24 mouse cellular contexts compared by ENCODE assay signal in the genomic region with DNA sequence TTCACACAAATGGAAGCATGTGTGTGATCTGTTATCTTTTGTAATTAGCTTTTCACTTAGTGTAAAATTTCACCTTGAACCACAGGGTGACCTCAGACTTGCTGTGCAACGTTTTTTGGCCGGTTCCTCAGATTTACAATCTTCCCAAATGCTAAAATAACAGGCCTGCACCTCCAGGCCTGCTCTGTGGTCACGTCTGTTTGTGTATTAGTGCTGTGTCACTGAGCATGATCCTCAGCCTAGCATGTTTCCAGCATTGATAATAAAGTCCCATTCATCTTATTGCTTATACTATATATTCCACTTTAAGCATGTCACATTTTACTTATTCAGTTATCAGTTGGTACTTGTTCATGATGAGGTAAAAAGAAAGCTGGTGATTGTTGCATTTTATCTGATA. TPM values are rescaled to one million over a fixed set of nuclear protein-coding genes. Genes with fewer than 3 reads are reported as not detected.
DNase-seq lines count a peak whose midpoint lies in the region; ATAC-seq lines count a peak whose summit lies in the region.
"Had no signal": no experiment of that assay in that cellular context is flagged by ENCODE, and none has a peak within 500 bp of the region (broad histone marks: within the 10 kb centered on the region; RNA-seq: fewer than 3 reads in every experiment).

No protein-coding gene starts in this region.

- H3K9ac ChIP-seq in midbrain, embryonic 11.5 days (ENCODE audit: low read length): no peak overlapping the region
- no peak overlapping the region for H3K9ac ChIP-seq in midbrain, embryonic 13.5 days (replicated peaks)
- no peak overlapping the region for H3K9ac ChIP-seq in kidney, embryonic 14.5 days (ENCODE audit: low read depth, low read length)
- H3K9ac ChIP-seq: embryonic facial prominence, embryonic 12.5 days; forebrain, embryonic 12.5 days had no signal

- H3K9me3 ChIP-seq in midbrain, embryonic 11.5 days (ENCODE audit: control insufficient read depth, low read length): no peaks in the 10 kb centered on the region
- no peaks in the 10 kb centered on the region for H3K9me3 ChIP-seq in midbrain, embryonic 13.5 days
- H3K9me3 ChIP-seq in kidney, embryonic 14.5 days (ENCODE audit: control insufficient read depth, low read length): no peaks in the 10 kb centered on the region
- H3K9me3 ChIP-seq: embryonic facial prominence, embryonic 10.5 days; embryonic facial prominence, embryonic 12.5 days; forebrain, embryonic 10.5 days; forebrain, embryonic 12.5 days had no signal

- no peak overlapping the region for H3K27ac ChIP-seq in midbrain, embryonic 11.5 days (ENCODE audit: low read depth, low read length)
- H3K27ac ChIP-seq in midbrain, embryonic 13.5 days: no peak overlapping the region
- H3K27ac ChIP-seq in kidney, embryonic 14.5 days (ENCODE audit: low read depth, low read length): no peak overlapping the region
- H3K27ac ChIP-seq: embryonic facial prominence, embryonic 10.5 days; embryonic facial prominence, embryonic 12.5 days; forebrain, embryonic 10.5 days; forebrain, embryonic 12.5 days had no signal

- no peaks in the 10 kb centered on the region for H3K4me1 ChIP-seq in midbrain, embryonic 11.5 days (ENCODE audit: control insufficient read depth, insufficient read depth, low read length)
- H3K4me1 ChIP-seq in midbrain, embryonic 13.5 days (replicated peaks): 0 out of 2 replicates have a peak, but pooled peaks cover 4% of the 10 kb centered on the region
- no peaks in the 10 kb centered on the region; the same call in 1 of the 2 replicates for H3K4me1 ChIP-seq in kidney, embryonic 14.5 days (ENCODE audit: control insufficient read depth, insufficient read depth, low read length)
- H3K4me1 ChIP-seq: embryonic facial prominence, embryonic 10.5 days; embryonic facial prominence, embryonic 12.5 days; forebrain, embryonic 12.5 days had no signal

- H3K36me3 ChIP-seq in midbrain, embryonic 11.5 days (ENCODE audit: control insufficient read depth, insufficient read depth, low read length): peaks cover 6% of the 10 kb centered on the region; the same call in 1 of the 2 replicates
- peaks cover 45% of the 10 kb centered on the region for H3K36me3 ChIP-seq in midbrain, embryonic 13.5 days
- peaks cover 57% of the 10 kb centered on the region for H3K36me3 ChIP-seq in kidney, embryonic 14.5 days (ENCODE audit: control insufficient read depth, insufficient read depth, low read length)

- H3K4me3 ChIP-seq in midbrain, embryonic 11.5 days (ENCODE audit: low read depth, low read length): no peak overlapping the region
- no peak overlapping the region for H3K4me3 ChIP-seq in midbrain, embryonic 13.5 days (replicated peaks)
- H3K4me3 ChIP-seq in kidney, embryonic 14.5 days (ENCODE audit: low read length): no peak overlapping the region
- H3K4me3 ChIP-seq: embryonic facial prominence, embryonic 10.5 days; embryonic facial prominence, embryonic 12.5 days; erythroblast, embryonic 14.5 days; forebrain, embryonic 10.5 days; forebrain, embryonic 12.5 days had no signal

- 76% methylated on average over 3 of the region's 3 CpGs for WGBS in midbrain, embryonic 11.5 days
- 80% methylated on average over 3 of the region's 3 CpGs for WGBS in midbrain, embryonic 13.5 days
- WGBS in kidney, embryonic 14.5 days: 42% methylated on average over 3 of the region's 3 CpGs

- ATAC-seq in midbrain, embryonic 11.5 days (ENCODE audit: low FRiP score): no peak
- no peak for ATAC-seq in midbrain, embryonic 13.5 days
- ATAC-seq in erythroblast, adult 5-6 weeks (replicated peaks; ENCODE audit: low FRiP score, poor library complexity, severe bottlenecking): 0 out of 2 replicates have a peak, but pooled peaks have one; percentile 28
- ATAC-seq in megakaryocyte-erythroid progenitor cell, adult 5-6 weeks (replicated peaks; ENCODE audit: low FRiP score, low TSS enrichment, poor library complexity, severe bottlenecking): peak; percentile 64
- no peak for ATAC-seq in kidney, embryonic 14.5 days (ENCODE audit: low FRiP score, low TSS enrichment)
- ATAC-seq: forebrain, embryonic 14.5 days; forebrain, embryonic 16.5 days had no signal

- H3K27me3 ChIP-seq in midbrain, embryonic 11.5 days (ENCODE audit: control insufficient read depth, insufficient read depth, low read length): no peaks in the 10 kb centered on the region
- H3K27me3 ChIP-seq in midbrain, embryonic 13.5 days: no peaks in the 10 kb centered on the region
- no peaks in the 10 kb centered on the region for H3K27me3 ChIP-seq in kidney, embryonic 14.5 days (ENCODE audit: control insufficient read depth, insufficient read depth, low read length)
- H3K27me3 ChIP-seq: embryonic facial prominence, embryonic 12.5 days; forebrain, embryonic 12.5 days had no signal

- H3K4me2 ChIP-seq in midbrain, embryonic 11.5 days: no peak overlapping the region
- H3K4me2 ChIP-seq in midbrain, embryonic 13.5 days (replicated peaks): no peak overlapping the region
- H3K4me2 ChIP-seq in kidney, embryonic 14.5 days (replicated peaks; ENCODE audit: low read depth, low read length): no peak overlapping the region
- H3K4me2 ChIP-seq: embryonic facial prominence, embryonic 12.5 days; forebrain, embryonic 12.5 days had no signal

- DNase-seq in midbrain, embryonic 11.5 days (ENCODE audit: low spot score, missing footprints): peak; percentile 8
- DNase-seq in MN1 (ENCODE audit: low spot score): peak; percentile 39
- no peak for DNase-seq in lung, postnatal 36 days
- no peak for DNase-seq in spleen, postnatal 36 days (ENCODE audit: low spot score in 2 of 2)
- DNase-seq: adrenal gland, adult 2 months; adrenal gland, postnatal 10 days; adrenal gland, postnatal 25 days; cerebellum, adult 11 months; cerebellum, adult 18-20 months; cerebellum, adult 8-10 months; cerebellum, adult 9-11 months; cerebellum, postnatal 14 days; cerebellum, postnatal 36 days had no signal

RNA-seq across cellular contexts. Expression of a gene that starts 28.9 kb away (rescaled TPM):
- 64.4 and 70.6 TPM in 2 replicates for polyA plus RNA-seq in midbrain, embryonic 11.5 days (2014; fragmentation: Nextera tagmentation; extraction: Ambion mirVana)
- 29.3 and 31.3 TPM in 2 replicates for polyA plus RNA-seq in midbrain, embryonic 13.5 days (2015; fragmentation: Nextera tagmentation; extraction: Ambion mirVana)
- 5.4 and 18.8 TPM in 2 replicates for total RNA-seq in erythroblast, adult 5-6 weeks (2015; ENCODE audit: low replicate concordance)
- 13.0 and 28.2 TPM in 2 replicates for total RNA-seq in erythroblast, adult 5-6 weeks (2017; ENCODE audit: low replicate concordance)
- 70.3 and 79.9 TPM in 2 replicates for total RNA-seq in megakaryocyte-erythroid progenitor cell, adult 5-6 weeks (2014; fragmentation: Nextera tagmentation)
- 99.3 and 115 TPM in 2 replicates for total RNA-seq in megakaryocyte-erythroid progenitor cell, adult 5-6 weeks (2017)
- 86.6 and 106 TPM in 2 replicates for polyA plus RNA-seq in kidney, embryonic 14.5 days (2014; fragmentation: Nextera tagmentation; extraction: Ambion mirVana)

RNA-seq across cellular contexts. Expression of a gene that starts 33.2 kb away (rescaled TPM):
- 279 and 283 TPM in 2 replicates for polyA plus RNA-seq in midbrain, embryonic 11.5 days (2014; fragmentation: Nextera tagmentation; extraction: Ambion mirVana)
- 203 and 209 TPM in 2 replicates for polyA plus RNA-seq in midbrain, embryonic 13.5 days (2015; fragmentation: Nextera tagmentation; extraction: Ambion mirVana)
- 74.4 and 106 TPM in 2 replicates for total RNA-seq in erythroblast, adult 5-6 weeks (2015; ENCODE audit: low replicate concordance)
- total RNA-seq in erythroblast, adult 5-6 weeks (2017; ENCODE audit: low replicate concordance): 93.5 and 113 TPM in 2 replicates
- 166 and 201 TPM in 2 replicates for total RNA-seq in megakaryocyte-erythroid progenitor cell, adult 5-6 weeks (2014; fragmentation: Nextera tagmentation)
- total RNA-seq in megakaryocyte-erythroid progenitor cell, adult 5-6 weeks (2017): 364 and 369 TPM in 2 replicates
- 219 and 284 TPM in 2 replicates for polyA plus RNA-seq in kidney, embryonic 14.5 days (2014; fragmentation: Nextera tagmentation; extraction: Ambion mirVana)

RNA-seq across cellular contexts. Expression of a gene that starts 41.2 kb away (rescaled TPM):
- polyA plus RNA-seq in midbrain, embryonic 11.5 days (2014; fragmentation: Nextera tagmentation; extraction: Ambion mirVana): 10.0 and 10.2 TPM in 2 replicates
- 11.2 and 11.7 TPM in 2 replicates for polyA plus RNA-seq in midbrain, embryonic 13.5 days (2015; fragmentation: Nextera tagmentation; extraction: Ambion mirVana)
- not detected in 2 replicates for total RNA-seq in erythroblast, adult 5-6 weeks (2015; ENCODE audit: low replicate concordance)
- total RNA-seq in erythroblast, adult 5-6 weeks (2017; ENCODE audit: low replicate concordance): not detected in 2 replicates
- total RNA-seq in megakaryocyte-erythroid progenitor cell, adult 5-6 weeks (2014; fragmentation: Nextera tagmentation): 0.35 TPM in 1 of 2 replicates, not detected in the other
- total RNA-seq in megakaryocyte-erythroid progenitor cell, adult 5-6 weeks (2017): 0.69 TPM in 1 of 2 replicates, not detected in the other
- polyA plus RNA-seq in kidney, embryonic 14.5 days (2014; fragmentation: Nextera tagmentation; extraction: Ambion mirVana): 7.2 and 8.7 TPM in 2 replicates
- polyA plus RNA-seq: erythroblast, embryonic 14.5 days had no signal

RNA-seq across cellular contexts. Expression of a gene that starts 46.2 kb away (rescaled TPM):
- polyA plus RNA-seq in midbrain, embryonic 11.5 days (2014; fragmentation: Nextera tagmentation; extraction: Ambion mirVana): 17.4 and 18.6 TPM in 2 replicates
- polyA plus RNA-seq in midbrain, embryonic 13.5 days (2015; fragmentation: Nextera tagmentation; extraction: Ambion mirVana): 17.4 and 17.5 TPM in 2 replicates
- 0.19 and 1.7 TPM in 2 replicates for total RNA-seq in erythroblast, adult 5-6 weeks (2015; ENCODE audit: low replicate concordance)
- 0.42 and 3.7 TPM in 2 replicates for total RNA-seq in erythroblast, adult 5-6 weeks (2017; ENCODE audit: low replicate concordance)
- total RNA-seq in megakaryocyte-erythroid progenitor cell, adult 5-6 weeks (2014; fragmentation: Nextera tagmentation): 4.6 and 6.9 TPM in 2 replicates
- 1.5 and 2.8 TPM in 2 replicates for total RNA-seq in megakaryocyte-erythroid progenitor cell, adult 5-6 weeks (2017)
- 14.6 and 15.9 TPM in 2 replicates for polyA plus RNA-seq in kidney, embryonic 14.5 days (2014; fragmentation: Nextera tagmentation; extraction: Ambion mirVana)

RNA-seq across cellular contexts. Expression of a gene that starts 46.5 kb away (rescaled TPM):
- 36.3 and 40.3 TPM in 2 replicates for polyA plus RNA-seq in midbrain, embryonic 11.5 days (2014; fragmentation: Nextera tagmentation; extraction: Ambion mirVana)
- polyA plus RNA-seq in midbrain, embryonic 13.5 days (2015; fragmentation: Nextera tagmentation; extraction: Ambion mirVana): 54.1 and 56.3 TPM in 2 replicates
- total RNA-seq in erythroblast, adult 5-6 weeks (2015; ENCODE audit: low replicate concordance): 16.5 and 17.6 TPM in 2 replicates
- 9.5 and 9.6 TPM in 2 replicates for total RNA-seq in erythroblast, adult 5-6 weeks (2017; ENCODE audit: low replicate concordance)
- total RNA-seq in megakaryocyte-erythroid progenitor cell, adult 5-6 weeks (2014; fragmentation: Nextera tagmentation): 18.6 and 21.5 TPM in 2 replicates
- total RNA-seq in megakaryocyte-erythroid progenitor cell, adult 5-6 weeks (2017): 20.8 and 30.7 TPM in 2 replicates
- polyA plus RNA-seq in kidney, embryonic 14.5 days (2014; fragmentation: Nextera tagmentation; extraction: Ambion mirVana): 25.8 and 36.9 TPM in 2 replicates

Comparison
In these comparisons a context has a peak if more than half of its experiments do, and no peak if none do; other contexts are left out.
1. ATAC-seq: peak in erythroblast, adult 5-6 weeks (single experiment) and megakaryocyte-erythroid progenitor cell, adult 5-6 weeks (single experiment); none in midbrain, embryonic 11.5 days (single experiment), midbrain, embryonic 13.5 days (single experiment) and kidney, embryonic 14.5 days (single experiment).
2. DNase-seq: peak in midbrain, embryonic 11.5 days (single experiment) and MN1 (single experiment); none in lung, postnatal 36 days (single experiment) and spleen, postnatal 36 days (0 of 2).